ENCODE assay signal across 1 mouse cellular context in genomic region chr8:121875517-121875916, GRCm38 (mm10).
TF ChIP-seq lines count a peak whose summit lies in the region.

No protein-coding gene starts in this region.

TF ChIP-seq in MEL, 35 proteins besides CTCF, POLR2A, EP300 and RAD21 (continued from another document):
- TF ChIP-seq ETS1 (IDR thresholded peaks at IDR 0.05; ENCODE audit: low read depth, low read length), result peak; percentile 42; the same call in 1 of the 2 replicates
- TF ChIP-seq GABPA (IDR thresholded peaks at IDR 0.05; ENCODE audit: low read depth, low read length), result no peak
- 0 out of 2 replicates have a peak, but pooled peaks have one; percentile 50 for TF ChIP-seq BHLHE40 (IDR thresholded peaks at IDR 0.05; ENCODE audit: borderline replicate concordance, low read depth, low read length)
- no peak for TF ChIP-seq ELF1 (IDR thresholded peaks at IDR 0.05; ENCODE audit: low read depth, low read length)
- TF ChIP-seq NRF1 (IDR thresholded peaks at IDR 0.05; ENCODE audit: insufficient read depth, low read depth, low read length, poor library complexity, severe bottlenecking), result peak; percentile 17; the same call in 1 of the 2 replicates
- no peak for TF ChIP-seq SMC3 (IDR thresholded peaks at IDR 0.05; ENCODE audit: low read depth, low read length)
- TF ChIP-seq JUND (IDR thresholded peaks at IDR 0.05; ENCODE audit: low read depth, low read length), result no peak
- peak; percentile 76 for TF ChIP-seq GATA1 (IDR thresholded peaks at IDR 0.05; ENCODE audit: low read depth, low read length)
- no peak for TF ChIP-seq ZC3H11A (IDR thresholded peaks at IDR 0.05; ENCODE audit: low read depth, low read length)
- TF ChIP-seq MYB (IDR thresholded peaks at IDR 0.05; ENCODE audit: low read depth, low read length), result no peak
- TF ChIP-seq MAZ (IDR thresholded peaks at IDR 0.05; ENCODE audit: low read depth, low read length), result no peak
- TF ChIP-seq USF1 (IDR thresholded peaks at IDR 0.05; ENCODE audit: low read depth, low read length), result peak; percentile 75
TF ChIP-seq in MEL: peak in this region for 12.
